Mouse (Mus musculus) MEL (cell line): ENCODE measurements at regions not wholly inside any gene's neighbourhood (a gene's known extent, or its start where the extent isn't known, plus 50 kb on each side); places are given as distances from the start of the nearest gene placed in this dataset.

Source experiments
- DNase-seq: peaks from one replicate; pipeline ENCODE4 v3.0.0; 2011; ENCODE audit warnings: low read depth, low spot score
- H3K27ac ChIP-seq: 2 replicates; pipeline ENCODE4 v1.5.1; 2012; ENCODE audit warnings: low read depth, mild to moderate bottlenecking, control low read depth, low read length, moderate library complexity; ENCODE audit not compliant: control insufficient read depth
- H3K27me3 ChIP-seq, 2 experiments: fragments of 150-350 bp in 1 of 2; sonication (generic) in 1 of 2; 2 replicates each; pipeline ENCODE4 v1.6.1; 2012; ENCODE audit warnings: low read length in 2 of 2, mild to moderate bottlenecking in 2 of 2, improper control_type of control experiment in 1 of 2, moderate library complexity in 1 of 2; ENCODE audit not compliant: insufficient read depth in 2 of 2, control insufficient read depth in 1 of 2
- H3K36me3 ChIP-seq, 2 experiments: 2 replicates each; pipeline ENCODE4 v1.6.1; 2012 to 2014; ENCODE audit warnings: low read length in 2 of 2, improper control_type of control experiment in 1 of 2, inconsistent platforms in 1 of 2, mild to moderate bottlenecking in 1 of 2; ENCODE audit not compliant: insufficient read depth in 2 of 2, control insufficient read depth in 1 of 2
- H3K4me1 ChIP-seq, 2 experiments: fragments of 150-350 bp in 1 of 2; sonication (generic) in 1 of 2; 2 replicates each; pipeline ENCODE4 v1.6.1; 2012; ENCODE audit warnings: low read length in 2 of 2, improper control_type of control experiment in 1 of 2, mild to moderate bottlenecking in 1 of 2; ENCODE audit not compliant: insufficient read depth in 2 of 2, control insufficient read depth in 1 of 2
- H3K4me3 ChIP-seq, 2 experiments: fragments of 150-350 bp in 1 of 2; sonication (generic) in 1 of 2; 2 replicates each; pipeline ENCODE4 v1.5.1; 2012; ENCODE audit warnings: low read depth in 2 of 2, low read length in 2 of 2, mild to moderate bottlenecking in 2 of 2, moderate library complexity in 2 of 2, control low read depth in 1 of 2, improper control_type of control experiment in 1 of 2; ENCODE audit not compliant: control insufficient read depth in 1 of 2, insufficient read depth in 1 of 2
- H3K79me2 ChIP-seq: 2 replicates; pipeline ENCODE4 v1.6.1; 2012; ENCODE audit warnings: mild to moderate bottlenecking, low read length, moderate library complexity; ENCODE audit not compliant: control insufficient read depth, poor library complexity, insufficient read depth
- H3K9ac ChIP-seq: 2 replicates; pipeline ENCODE4 v1.6.1; 2012; ENCODE audit warnings: low read depth, mild to moderate bottlenecking, control low read depth, low read length, moderate library complexity; ENCODE audit not compliant: control insufficient read depth, poor library complexity, severe bottlenecking
- H3K9me3 ChIP-seq: fragments of 150-350 bp; sonication (generic); replicated peaks from 2 replicates; pipeline ENCODE4 v1.6.1; 2012; ENCODE audit warnings: mild to moderate bottlenecking, low read length, improper control_type of control experiment, moderate library complexity; ENCODE audit not compliant: insufficient read depth
- BHLHE40 ChIP-seq: IDR thresholded peaks from 2 replicates; pipeline ENCODE4 v1.6.1; 2012; ENCODE audit warnings: low read depth, mild to moderate bottlenecking, inconsistent platforms, low read length, improper control_type of control experiment, borderline replicate concordance
- CHD1 ChIP-seq: IDR thresholded peaks from 2 replicates; pipeline ENCODE4 v1.6.1; 2012; ENCODE audit warnings: low read depth, mild to moderate bottlenecking, inconsistent platforms, low read length, improper control_type of control experiment
- CHD2 ChIP-seq: IDR thresholded peaks from 2 replicates; pipeline ENCODE4 v1.6.1; 2011; ENCODE audit warnings: low read length, improper control_type of control experiment
- CTCF ChIP-seq, 3 experiments: IDR thresholded peaks in 2 of 3; conservative IDR thresholded peaks in 1 of 3; 2 replicates each; pipeline ENCODE4 v1.5.1; 2011 to 2012; ENCODE audit warnings: low read length in 3 of 3, low read depth in 2 of 3, mild to moderate bottlenecking in 2 of 3, improper control_type of control experiment in 1 of 3, inconsistent platforms in 1 of 3, mixed read lengths in 1 of 3, moderate library complexity in 1 of 3; ENCODE audit not compliant: control insufficient read depth in 1 of 3, insufficient read depth in 1 of 3, poor library complexity in 1 of 3, severe bottlenecking in 1 of 3
- E2F4 ChIP-seq: IDR thresholded peaks from 2 replicates; pipeline ENCODE4 v1.6.1; 2011; ENCODE audit warnings: low read depth, low read length, improper control_type of control experiment, borderline replicate concordance
- ELF1 ChIP-seq: IDR thresholded peaks from 2 replicates; pipeline ENCODE4 v1.6.1; 2014; ENCODE audit warnings: low read depth, mild to moderate bottlenecking, inconsistent platforms, low read length, improper control_type of control experiment, moderate library complexity
- GABPA ChIP-seq: IDR thresholded peaks from 2 replicates; pipeline ENCODE4 v1.6.1; 2012; ENCODE audit warnings: low read depth, mild to moderate bottlenecking, inconsistent platforms, low read length, improper control_type of control experiment, moderate library complexity
- KAT2A ChIP-seq: conservative IDR thresholded peaks from 2 replicates; pipeline ENCODE4 v1.6.1; 2012; ENCODE audit warnings: low read depth, low read length, improper control_type of control experiment, inconsistent platforms
- MAFK ChIP-seq: IDR thresholded peaks from 2 replicates; pipeline ENCODE4 v1.6.1; 2011; ENCODE audit warnings: low read depth, mild to moderate bottlenecking, low read length, improper control_type of control experiment, borderline replicate concordance
- MAX ChIP-seq: IDR thresholded peaks from 2 replicates; pipeline ENCODE4 v1.6.1; 2011; ENCODE audit warnings: low read length, improper control_type of control experiment
- MEF2A ChIP-seq: IDR thresholded peaks from 2 replicates; pipeline ENCODE4 v1.6.1; 2014; ENCODE audit warnings: low read depth, mild to moderate bottlenecking, inconsistent platforms, low read length, improper control_type of control experiment; ENCODE audit not compliant: poor library complexity, insufficient replicate concordance, severe bottlenecking; ENCODE audit errors: extremely low read depth
- MYB ChIP-seq: IDR thresholded peaks from 2 replicates; pipeline ENCODE4 v1.6.1; 2011; ENCODE audit warnings: mild to moderate bottlenecking, low read depth, low read length, improper control_type of control experiment
- NRF1 ChIP-seq: IDR thresholded peaks from 2 replicates; pipeline ENCODE4 v1.6.1; 2014; ENCODE audit warnings: low read depth, mild to moderate bottlenecking, inconsistent platforms, low read length, improper control_type of control experiment, moderate library complexity; ENCODE audit not compliant: poor library complexity, insufficient read depth, severe bottlenecking
- POLR2A ChIP-seq, 2 experiments: IDR thresholded peaks; 2 replicates each; pipeline ENCODE4 v1.6.1; 2011 to 2012; ENCODE audit warnings: low read length in 2 of 2, mild to moderate bottlenecking in 2 of 2, control low read depth in 1 of 2, improper control_type of control experiment in 1 of 2, low read depth in 1 of 2, moderate library complexity in 1 of 2; ENCODE audit not compliant: control insufficient read depth in 1 of 2, insufficient read depth in 1 of 2, poor library complexity in 1 of 2
- POLR2AphosphoS2 ChIP-seq: IDR thresholded peaks from 2 replicates; pipeline ENCODE4 v1.6.1; 2011; ENCODE audit warnings: low read length, improper control_type of control experiment
- SMC3 ChIP-seq: IDR thresholded peaks from 2 replicates; pipeline ENCODE4 v1.6.1; 2011; ENCODE audit warnings: low read depth, low read length, improper control_type of control experiment
- TAL1 ChIP-seq: IDR thresholded peaks from 2 replicates; pipeline ENCODE4 v1.6.1; 2012; ENCODE audit warnings: mild to moderate bottlenecking, inconsistent platforms, low read length, moderate library complexity, mixed read lengths
- UBTF ChIP-seq: IDR thresholded peaks from 2 replicates; pipeline ENCODE4 v1.6.1; 2012; ENCODE audit warnings: low read depth, mild to moderate bottlenecking, inconsistent platforms, low read length, improper control_type of control experiment, moderate library complexity, borderline replicate concordance; ENCODE audit not compliant: insufficient read depth
- USF1 ChIP-seq: IDR thresholded peaks from 2 replicates; pipeline ENCODE4 v1.6.1; 2014; ENCODE audit warnings: low read depth, mild to moderate bottlenecking, inconsistent platforms, low read length, improper control_type of control experiment, moderate library complexity
- USF2 ChIP-seq, 2 experiments: IDR thresholded peaks; 2 replicates each; pipeline ENCODE4 v1.6.1; 2011 to 2012; ENCODE audit warnings: improper control_type of control experiment in 2 of 2, low read length in 2 of 2, borderline replicate concordance in 1 of 2, inconsistent platforms in 1 of 2, low read depth in 1 of 2, mild to moderate bottlenecking in 1 of 2; ENCODE audit not compliant: insufficient read depth in 1 of 2
- ZC3H11A ChIP-seq: IDR thresholded peaks from 2 replicates; pipeline ENCODE4 v1.6.1; 2012; ENCODE audit warnings: low read depth, mild to moderate bottlenecking, inconsistent platforms, low read length, improper control_type of control experiment
- ZKSCAN1 ChIP-seq: IDR thresholded peaks from 2 replicates; pipeline ENCODE4 v1.6.1; 2012; ENCODE audit warnings: low read depth, mild to moderate bottlenecking, inconsistent platforms, low read length, improper control_type of control experiment, moderate library complexity
- ZNF384 ChIP-seq: IDR thresholded peaks from 2 replicates; pipeline ENCODE4 v1.6.1; 2012; ENCODE audit warnings: low read depth, mild to moderate bottlenecking, inconsistent platforms, low read length, improper control_type of control experiment

GRCm38 (mm10) chr16:78830957-78831356 is 99.8 kb upstream of the Chodl start:
- Histone ChIP-seq H3K4me1 (no peaks in the 10 kb centered on the region), H3K27me3 (no peaks in the 10 kb centered on the region), H3K27ac (no peak overlapping the region), H3K9ac (no peak overlapping the region), H3K36me3 (no peaks in the 10 kb centered on the region)
- DNase-seq, result no peak
- TF ChIP-seq MEF2A (no peak), KAT2A (no peak), ZNF384 (no peak), CHD2 (no peak), ELF1 (no peak), USF2 (IDR thresholded peaks at IDR 0.05; ENCODE audit: borderline replicate concordance in 1 of 2, insufficient read depth in 1 of 2, low read depth in 1 of 2, low read length in 2 of 2) (no peak), CTCF (IDR thresholded peaks at IDR 0.05 in 2 of 3, conservative IDR thresholded peaks at IDR 0.05 in 1 of 3; ENCODE audit: control insufficient read depth in 1 of 3, insufficient read depth in 1 of 3, low read depth in 2 of 3, low read length in 3 of 3, poor library complexity in 1 of 3, severe bottlenecking in 1 of 3) (no peak), TAL1 (no peak), UBTF (no peak), E2F4 (no peak), ZC3H11A (no peak), USF1 (no peak), MAX (no peak), CHD1 (no peak)
- TF ChIP-seq, all 39 proteins: peak for 0
- Histone ChIP-seq H3K9me3 (no peaks in the 10 kb centered on the region), H3K4me3 (no peak overlapping the region), H3K79me2 (no peaks in the 10 kb centered on the region)

GRCm38 (mm10) chr16:78827739-78828138 is 103.0 kb upstream of the Chodl start:
- H3K27me3 ChIP-seq, result no peaks in the 10 kb centered on the region
- H3K4me3 ChIP-seq, result no peak overlapping the region

GRCm38 (mm10) chr16:78790064-78790463 is 140.7 kb upstream of the Chodl start:
- Histone ChIP-seq H3K4me3 (no peak overlapping the region), H3K79me2 (no peaks in the 10 kb centered on the region), H3K36me3 (no peaks in the 10 kb centered on the region), H3K4me1 (no peaks in the 10 kb centered on the region), H3K27me3 (no peaks in the 10 kb centered on the region), H3K9ac (no peak overlapping the region), H3K9me3 (no peaks in the 10 kb centered on the region), H3K27ac (no peak overlapping the region)
- no peak for TF ChIP-seq KAT2A
- no peak for TF ChIP-seq NRF1
- TF ChIP-seq CHD2, result no peak
- no peak for TF ChIP-seq GABPA
- no peak for TF ChIP-seq ZC3H11A
- no peak for TF ChIP-seq ZKSCAN1
- TF ChIP-seq MAFK, result no peak
- no peak for TF ChIP-seq CTCF (IDR thresholded peaks at IDR 0.05 in 2 of 3, conservative IDR thresholded peaks at IDR 0.05 in 1 of 3; ENCODE audit: control insufficient read depth in 1 of 3, insufficient read depth in 1 of 3, low read depth in 2 of 3, low read length in 3 of 3, poor library complexity in 1 of 3, severe bottlenecking in 1 of 3)
- TF ChIP-seq MYB, result no peak
- TF ChIP-seq POLR2A (IDR thresholded peaks at IDR 0.05; ENCODE audit: control insufficient read depth in 1 of 2, insufficient read depth in 1 of 2, low read depth in 1 of 2, low read length in 2 of 2, poor library complexity in 1 of 2), result no peak
- no peak for TF ChIP-seq SMC3
- TF ChIP-seq POLR2AphosphoS2, result no peak
- TF ChIP-seq BHLHE40, result no peak
- DNase-seq, result no peak

More at GRCm38 (mm10) chr16:78827739-78828138, 103.0 kb upstream of the Chodl start:
- Histone ChIP-seq H3K9ac (no peak overlapping the region), H3K27ac (no peak overlapping the region), H3K9me3 (no peaks in the 10 kb centered on the region), H3K36me3 (no peaks in the 10 kb centered on the region), H3K79me2 (no peaks in the 10 kb centered on the region)
- DNase-seq, result no peak
- TF ChIP-seq CHD2, result no peak
- no peak for TF ChIP-seq MAX
- no peak for TF ChIP-seq POLR2A (IDR thresholded peaks at IDR 0.05; ENCODE audit: control insufficient read depth in 1 of 2, insufficient read depth in 1 of 2, low read depth in 1 of 2, low read length in 2 of 2, poor library complexity in 1 of 2)
- TF ChIP-seq ELF1, result no peak
- no peak for TF ChIP-seq MEF2A
- TF ChIP-seq, all 39 proteins: peak for 0
- no peaks in the 10 kb centered on the region for H3K4me1 ChIP-seq
